Mouse (Mus musculus) limb, embryonic 13.5 days (tissue): ENCODE measurements around the gene Cldn6. TPM values are rescaled to one million over a fixed set of nuclear protein-coding genes. Genes with fewer than 3 reads are reported as not detected.

Experiments used
- ATAC-seq: fragments of 200-750 bp; cut with Nextera tagmentation; 2 replicates; pipeline ENCODE4 v1.8.0; 2017; ENCODE audit warnings: low read depth, moderate number of reproducible peaks, moderate TSS enrichment; ENCODE audit not compliant: low FRiP score
- H3K27ac ChIP-seq: fragments of 300-500 bp; sonication (generic); 2 replicates; pipeline ENCODE4 v1.5.1; 2015; ENCODE audit warnings: inconsistent platforms, mild to moderate bottlenecking, moderate library complexity
- H3K27me3 ChIP-seq: fragments of 300-500 bp; sonication (generic); 2 replicates; pipeline ENCODE4 v1.6.1; 2015; ENCODE audit warnings: mild to moderate bottlenecking, inconsistent platforms
- H3K36me3 ChIP-seq: fragments of 300-500 bp; sonication (generic); 2 replicates; pipeline ENCODE4 v1.6.1; 2015; ENCODE audit warnings: inconsistent platforms, mild to moderate bottlenecking, moderate library complexity
- H3K4me1 ChIP-seq: fragments of 300-500 bp; sonication (generic); 2 replicates; pipeline ENCODE4 v1.6.1; 2015; ENCODE audit warnings: inconsistent platforms
- H3K4me2 ChIP-seq: fragments of 300-500 bp; sonication (generic); replicated peaks from 2 replicates; pipeline ENCODE4 v1.6.1; 2015; ENCODE audit warnings: inconsistent platforms, mild to moderate bottlenecking, moderate library complexity
- H3K4me3 ChIP-seq: fragments of 300-500 bp; sonication (generic); 2 replicates; pipeline ENCODE4 v1.5.1; 2015; ENCODE audit warnings: moderate library complexity, mild to moderate bottlenecking, inconsistent platforms
- H3K9ac ChIP-seq: fragments of 300-500 bp; sonication (generic); 2 replicates; pipeline ENCODE4 v1.6.1; 2015; ENCODE audit warnings: mild to moderate bottlenecking, inconsistent platforms
- H3K9me3 ChIP-seq: fragments of 300-500 bp; sonication (generic); 2 replicates; pipeline ENCODE4 v1.6.1; 2016; ENCODE audit warnings: inconsistent platforms
- WGBS: fragments of 180-500 bp; shearing (Covaris S2); methylation state at CpG from one replicate; pipeline ENCODE4 v1.1.7; 2015; 5-methylcytosine and 5-hydroxymethylcytosine counted together
- polyA plus RNA-seq: library from polyadenylated mRNA; unstranded; fragments of >200 nt; fragmentation: Nextera tagmentation; extraction: Ambion mirVana; gene quantifications from 2 replicates; pipeline ENCODE4 v1.2.1, GENCODE M21; 2015

Cldn6 gene
- polyA plus RNA-seq, 1 experiment from 2014 or later: 19.8 TPM

DNA sequence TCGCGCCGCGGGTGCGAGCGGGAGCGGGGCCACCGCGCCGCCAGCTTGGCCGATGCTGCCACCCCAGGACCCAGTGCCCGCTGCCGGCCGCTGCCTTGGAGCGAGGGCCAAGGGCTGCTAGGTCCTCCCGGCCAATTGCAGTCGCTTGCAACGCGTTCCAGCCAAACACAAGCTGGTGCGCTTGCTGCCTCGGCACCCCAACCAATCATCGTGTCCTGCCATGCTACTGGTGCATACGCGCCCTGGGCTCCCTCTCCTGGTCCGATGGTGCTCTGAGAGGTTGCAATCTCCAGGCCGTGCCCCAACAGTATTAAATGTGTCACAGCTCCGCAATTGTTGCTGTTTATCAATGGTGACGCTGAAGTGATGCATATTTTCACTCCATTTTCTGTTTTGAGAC, 21.0 kb downstream of the Cldn6 start:
- Histone ChIP-seq H3K36me3 (no peaks in the 10 kb centered on the region), H3K4me2 (peak overlapping the region; percentile 100), H3K9me3 (no peaks in the 10 kb centered on the region), H3K9ac (peak overlapping the region; percentile 69; the same call in 1 of the 2 replicates), H3K4me3 (peak overlapping the region; percentile 64), H3K27ac (no peak overlapping the region), H3K4me1 (peaks cover 21% of the 10 kb centered on the region), H3K27me3 (peaks cover 55% of the 10 kb centered on the region)
- under 1% methylated on average over 27 of the region's 28 CpGs for WGBS
- peak; percentile 88 for ATAC-seq

DNA sequence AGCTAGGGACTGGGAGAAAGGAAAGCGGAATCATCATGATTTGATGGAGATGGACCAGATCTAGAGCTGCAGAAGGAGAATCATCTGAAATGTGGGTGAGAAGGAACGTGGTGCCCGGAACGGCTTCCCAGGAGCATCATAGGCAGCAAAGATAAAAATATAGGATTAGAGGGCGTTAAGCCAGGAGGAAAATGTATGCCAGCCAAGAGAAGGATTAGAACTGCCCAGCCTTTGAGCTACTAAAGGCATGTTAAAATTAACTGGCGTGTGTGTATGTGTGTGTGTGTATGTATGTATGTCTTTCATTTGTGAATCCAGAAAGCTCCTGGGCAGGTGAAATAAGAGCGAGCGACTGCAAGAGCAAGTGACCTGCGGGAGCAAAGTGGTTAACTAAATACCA, 24.3 kb downstream of the Cldn6 start:
- H3K4me3 ChIP-seq: no peak overlapping the region
- H3K36me3 ChIP-seq: no peaks in the 10 kb centered on the region
- H3K9ac ChIP-seq: no peak overlapping the region
- H3K9me3 ChIP-seq: no peaks in the 10 kb centered on the region
- H3K27ac ChIP-seq: no peak overlapping the region
- peaks cover 50% of the 10 kb centered on the region for H3K27me3 ChIP-seq
- ATAC-seq: no peak
- peaks cover 7% of the 10 kb centered on the region for H3K4me1 ChIP-seq
- 82% methylated on average over 9 of the region's 9 CpGs for WGBS
- H3K4me2 ChIP-seq: no peak overlapping the region

DNA sequence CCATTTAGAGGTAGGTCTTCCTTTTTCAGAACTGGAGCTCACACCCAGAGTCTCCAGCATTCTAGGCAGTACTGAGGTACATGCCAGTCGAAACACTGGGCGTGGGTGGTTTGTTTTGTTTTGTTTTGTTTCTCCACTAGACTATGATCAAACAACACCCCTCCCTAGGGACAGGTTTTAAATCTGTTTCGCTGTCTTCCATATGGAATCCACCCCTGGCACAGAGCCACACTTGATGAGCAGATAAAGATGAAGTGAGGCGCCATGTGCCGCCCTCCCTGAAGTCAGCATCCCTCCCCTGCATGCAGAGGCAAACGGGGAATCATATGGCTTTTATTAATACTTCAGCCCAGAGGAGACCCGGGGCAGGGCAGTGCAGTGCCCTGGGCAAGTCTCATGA, 25.7 kb downstream of the Cldn6 start:
- H3K36me3 ChIP-seq: no peaks in the 10 kb centered on the region
- 38% methylated on average over 7 of the region's 7 CpGs for WGBS
- H3K27ac ChIP-seq: no peak overlapping the region
- H3K4me2 ChIP-seq: no peak overlapping the region
- no peak overlapping the region for H3K9ac ChIP-seq
- no peak overlapping the region for H3K4me3 ChIP-seq
- H3K4me1 ChIP-seq: 0 out of 2 replicates have a peak, but pooled peaks cover under 1% of the 10 kb centered on the region
- ATAC-seq: no peak
- no peaks in the 10 kb centered on the region for H3K9me3 ChIP-seq
- peaks cover 37% of the 10 kb centered on the region for H3K27me3 ChIP-seq

DNA sequence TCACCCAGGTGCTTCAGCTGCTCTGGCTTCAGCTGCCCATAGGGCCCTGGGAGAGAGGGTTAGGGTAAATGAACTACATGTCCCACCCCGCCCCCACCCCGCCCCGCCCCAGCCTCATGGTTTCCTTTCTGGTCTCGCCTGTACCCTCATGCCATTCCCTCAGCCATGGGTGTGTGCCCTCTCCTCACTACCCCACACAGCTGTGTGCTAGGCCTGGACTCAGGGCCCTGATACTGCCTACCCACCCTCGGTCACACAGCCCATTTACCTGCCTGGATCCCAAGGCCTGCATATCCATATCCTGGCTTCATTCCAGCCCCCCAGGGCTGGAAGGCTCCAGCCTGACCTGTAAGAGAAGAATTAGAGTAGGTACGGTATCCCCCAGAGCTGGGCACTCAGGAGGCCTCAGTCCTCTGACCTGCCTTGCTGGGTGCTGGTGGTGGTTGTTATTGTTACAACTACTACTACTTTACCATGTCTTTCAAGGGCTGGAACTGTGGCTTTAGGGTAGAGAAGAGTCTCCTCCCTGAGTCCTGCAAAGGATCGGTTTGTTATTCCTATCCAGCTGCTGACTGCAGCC, 26.6 kb downstream of the Cldn6 start:
- H3K27ac ChIP-seq: no peak overlapping the region
- no peak overlapping the region for H3K4me2 ChIP-seq
- H3K36me3 ChIP-seq: no peaks in the 10 kb centered on the region
- WGBS: 70% methylated on average over 7 of the region's 7 CpGs
- H3K9me3 ChIP-seq: no peaks in the 10 kb centered on the region
- no peak overlapping the region for H3K4me3 ChIP-seq
- H3K4me1 ChIP-seq: no peaks in the 10 kb centered on the region
- no peak for ATAC-seq
- H3K27me3 ChIP-seq: peaks cover 31% of the 10 kb centered on the region
- no peak overlapping the region for H3K9ac ChIP-seq

DNA sequence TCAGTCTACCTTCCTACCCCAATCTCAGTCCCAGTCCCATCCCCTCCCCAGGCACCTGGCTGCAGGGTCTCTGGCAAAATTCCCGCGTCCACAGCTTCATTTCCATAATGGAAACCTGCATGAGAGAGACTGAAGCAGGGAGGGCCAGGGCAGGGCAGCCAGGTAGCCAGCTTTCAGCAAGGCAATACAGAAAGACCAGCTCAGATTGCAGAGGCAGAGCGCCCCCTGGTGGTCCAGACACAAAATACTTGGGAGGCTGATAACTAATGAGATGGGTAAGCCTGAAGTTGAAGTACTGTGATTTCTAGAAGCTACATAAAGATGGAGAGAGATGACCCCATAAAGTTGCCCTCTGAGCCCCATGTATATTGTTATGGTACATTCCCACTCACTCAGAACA, 27.2 kb downstream of the Cldn6 start:
- H3K27me3 ChIP-seq: peaks cover 25% of the 10 kb centered on the region
- H3K4me1 ChIP-seq: no peaks in the 10 kb centered on the region
- no peak overlapping the region for H3K27ac ChIP-seq
- no peaks in the 10 kb centered on the region for H3K9me3 ChIP-seq
- no peak overlapping the region for H3K4me3 ChIP-seq
- no peak overlapping the region for H3K9ac ChIP-seq
- 0 out of 2 replicates have a peak, but pooled peaks have one; percentile 62 for ATAC-seq
- WGBS: 0% methylated on average over 3 of the region's 3 CpGs
- H3K36me3 ChIP-seq: no peaks in the 10 kb centered on the region
- no peak overlapping the region for H3K4me2 ChIP-seq

DNA sequence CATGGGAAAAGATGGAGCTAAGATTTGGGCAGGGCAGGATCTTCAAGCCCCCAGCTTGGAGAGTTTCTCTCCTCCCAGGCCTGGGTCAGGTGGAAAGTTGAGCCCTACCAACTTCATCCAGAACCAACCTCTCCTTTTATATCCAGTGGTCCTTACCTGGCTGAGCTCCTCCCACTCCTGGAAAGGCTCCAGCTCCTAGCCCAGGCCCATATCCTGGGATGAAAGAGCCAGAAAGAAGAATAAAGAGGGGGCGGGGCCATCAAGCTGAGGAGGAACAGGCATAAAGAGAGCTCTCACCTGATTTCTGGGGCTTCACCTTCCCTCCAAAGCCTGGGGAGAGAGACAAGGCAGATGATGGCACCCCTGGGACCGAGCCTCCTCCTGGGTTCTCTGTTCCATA, 38.0 kb downstream of the Cldn6 start:
- Histone ChIP-seq H3K4me3 (no peak overlapping the region), H3K9ac (no peak overlapping the region), H3K4me2 (no peak overlapping the region), H3K27me3 (0 out of 2 replicates have a peak, but pooled peaks cover 3% of the 10 kb centered on the region), H3K9me3 (no peaks in the 10 kb centered on the region), H3K36me3 (no peaks in the 10 kb centered on the region), H3K27ac (no peak overlapping the region), H3K4me1 (no peaks in the 10 kb centered on the region)
- no peak for ATAC-seq
- 57% methylated on average over 2 of the region's 2 CpGs for WGBS

DNA sequence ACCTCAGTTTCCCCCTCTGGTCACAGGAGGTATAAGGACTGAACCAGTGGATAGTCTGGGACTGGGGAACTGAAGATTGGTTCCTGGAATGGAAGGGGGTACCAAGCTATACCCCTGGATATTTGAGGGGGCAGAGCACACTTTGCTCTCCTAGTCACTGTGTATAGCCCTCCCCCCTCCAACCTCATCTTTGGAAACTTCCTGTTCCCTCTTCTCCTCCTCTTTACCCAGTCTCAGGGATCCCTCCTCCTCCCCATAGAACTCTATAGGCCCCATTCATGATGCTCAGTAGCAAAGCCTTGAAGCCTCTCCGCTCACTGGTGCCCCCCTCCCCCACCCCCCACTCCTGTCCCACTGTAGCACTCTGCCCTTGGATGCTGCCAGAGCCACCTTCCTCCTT, 40.4 kb downstream of the Cldn6 start:
- Histone ChIP-seq H3K9ac (no peak overlapping the region), H3K27me3 (0 out of 2 replicates have a peak, but pooled peaks cover 3% of the 10 kb centered on the region), H3K9me3 (no peaks in the 10 kb centered on the region), H3K27ac (no peak overlapping the region), H3K4me1 (no peaks in the 10 kb centered on the region), H3K36me3 (no peaks in the 10 kb centered on the region), H3K4me3 (no peak overlapping the region), H3K4me2 (no peak overlapping the region)
- 35% methylated on average over 1 of the region's 1 CpGs for WGBS
- no peak for ATAC-seq

DNA sequence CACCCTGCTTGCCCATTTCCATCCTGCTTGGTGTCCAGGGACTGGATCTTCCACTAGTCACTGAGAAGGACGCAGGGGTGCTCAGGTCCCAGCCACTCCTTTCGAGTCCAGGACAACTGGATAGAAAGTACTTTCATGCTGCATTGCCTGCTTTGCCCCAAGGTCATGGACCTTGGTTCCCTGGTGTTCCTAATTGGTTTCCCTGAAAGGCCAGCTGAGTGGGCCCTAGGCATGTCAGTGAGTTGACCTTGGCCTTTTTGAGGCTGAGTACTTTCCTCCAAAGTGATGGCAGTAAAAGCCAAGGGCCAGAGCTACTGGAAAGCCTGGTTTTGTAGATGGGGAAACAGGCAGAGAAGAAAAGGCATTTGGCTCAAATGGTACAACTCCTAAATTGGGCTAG, 42.8 kb downstream of the Cldn6 start:
- 83% methylated on average over 2 of the region's 2 CpGs for WGBS
- H3K4me2 ChIP-seq: no peak overlapping the region
- no peak overlapping the region for H3K4me3 ChIP-seq
- 0 out of 2 replicates have a peak, but pooled peaks cover 3% of the 10 kb centered on the region for H3K27me3 ChIP-seq
- H3K36me3 ChIP-seq: no peaks in the 10 kb centered on the region
- H3K9ac ChIP-seq: no peak overlapping the region; the same call in 1 of the 2 replicates
- peaks cover 8% of the 10 kb centered on the region for H3K4me1 ChIP-seq
- no peak for ATAC-seq
- no peaks in the 10 kb centered on the region for H3K9me3 ChIP-seq
- H3K27ac ChIP-seq: no peak overlapping the region

DNA sequence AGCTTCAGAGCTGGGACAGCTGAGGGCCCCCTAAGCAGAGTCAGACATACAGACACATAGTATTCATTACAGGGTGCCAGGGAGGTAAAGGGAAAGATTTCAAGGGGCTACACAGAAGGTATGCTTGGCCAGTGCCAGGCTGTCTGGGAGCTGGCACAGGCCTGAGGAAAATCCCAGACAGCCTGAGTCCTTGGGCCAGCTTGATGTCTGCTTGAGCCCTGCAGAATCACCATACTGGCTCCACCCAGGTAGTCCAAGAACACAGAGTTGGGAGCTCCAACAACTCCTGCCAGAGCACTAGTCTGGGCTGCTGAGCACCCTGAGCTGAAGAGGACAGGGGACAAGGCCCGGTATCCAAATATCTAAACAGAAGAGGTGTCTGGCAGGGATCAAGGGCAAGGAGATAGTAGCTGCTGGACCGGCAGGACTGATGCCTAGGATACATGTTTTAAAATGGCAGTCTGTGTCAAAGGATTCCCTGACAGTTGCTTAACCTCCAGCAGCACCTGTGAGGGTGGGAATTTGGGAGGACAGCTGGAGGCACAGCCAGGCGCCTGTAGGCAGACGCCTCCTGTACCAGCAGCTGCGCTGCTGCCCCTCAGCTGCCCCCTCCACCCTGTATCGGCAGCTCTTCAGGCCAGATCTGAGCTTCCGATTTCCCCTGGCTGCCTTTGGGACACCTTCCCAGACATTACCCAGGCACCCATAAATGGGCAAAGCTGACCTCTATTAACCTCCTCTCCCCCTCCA, 43.5 kb downstream of the Cldn6 start, which contains the start of gene 1520401A03Rik:
TSS of gene 1520401A03Rik (minus strand) at position 408 of the 750 bp plus-strand sequence.
- Histone ChIP-seq H3K4me3 (no peak within 1 kb of the TSS), H3K4me2 (no peak within 1 kb of the TSS), H3K4me1 (peaks cover 15% of the 10 kb centered on the region), H3K9ac (no peak within 1 kb of the TSS; the same call in 1 of the 2 replicates), H3K27ac (no peak within 1 kb of the TSS), H3K36me3 (no peaks in the 10 kb centered on the region), H3K9me3 (no peaks in the 10 kb centered on the region), H3K27me3 (0 out of 2 replicates have a peak, but pooled peaks cover 3% of the 10 kb centered on the region)
- 64% methylated on average over 7 of the region's 7 CpGs for WGBS
- ATAC-seq: no peak

DNA sequence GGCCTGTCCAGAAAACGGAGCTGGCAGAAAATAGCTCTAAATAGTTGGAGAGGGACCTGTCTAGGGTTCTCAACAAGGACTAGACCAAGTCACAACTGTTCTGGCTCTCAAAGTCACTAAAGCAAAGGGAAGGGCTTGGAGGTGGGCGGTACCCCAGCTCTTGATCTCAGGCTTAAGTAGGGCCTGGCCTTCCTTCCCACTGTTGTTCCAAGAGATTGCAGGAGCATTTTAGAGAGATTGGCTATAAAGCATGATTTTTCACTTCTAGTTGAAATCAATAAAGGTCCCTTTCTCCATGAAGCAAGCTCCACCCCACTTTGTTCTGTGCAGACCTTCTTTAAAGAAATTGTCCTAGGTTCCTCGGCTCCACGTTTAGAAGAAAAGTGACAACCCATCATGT, 46.4 kb downstream of the Cldn6 start:
- no peak for ATAC-seq
- H3K4me3 ChIP-seq: peak overlapping the region; percentile 88
- no peaks in the 10 kb centered on the region for H3K9me3 ChIP-seq
- H3K9ac ChIP-seq: peak overlapping the region; percentile 70
- H3K27me3 ChIP-seq: 0 out of 2 replicates have a peak, but pooled peaks cover 3% of the 10 kb centered on the region
- H3K36me3 ChIP-seq: no peaks in the 10 kb centered on the region
- peaks cover 17% of the 10 kb centered on the region for H3K4me1 ChIP-seq
- H3K27ac ChIP-seq: no peak overlapping the region; the same call in 1 of the 2 replicates
- peak overlapping the region; percentile 80 for H3K4me2 ChIP-seq
- WGBS: 62% methylated on average over 4 of the region's 4 CpGs

DNA sequence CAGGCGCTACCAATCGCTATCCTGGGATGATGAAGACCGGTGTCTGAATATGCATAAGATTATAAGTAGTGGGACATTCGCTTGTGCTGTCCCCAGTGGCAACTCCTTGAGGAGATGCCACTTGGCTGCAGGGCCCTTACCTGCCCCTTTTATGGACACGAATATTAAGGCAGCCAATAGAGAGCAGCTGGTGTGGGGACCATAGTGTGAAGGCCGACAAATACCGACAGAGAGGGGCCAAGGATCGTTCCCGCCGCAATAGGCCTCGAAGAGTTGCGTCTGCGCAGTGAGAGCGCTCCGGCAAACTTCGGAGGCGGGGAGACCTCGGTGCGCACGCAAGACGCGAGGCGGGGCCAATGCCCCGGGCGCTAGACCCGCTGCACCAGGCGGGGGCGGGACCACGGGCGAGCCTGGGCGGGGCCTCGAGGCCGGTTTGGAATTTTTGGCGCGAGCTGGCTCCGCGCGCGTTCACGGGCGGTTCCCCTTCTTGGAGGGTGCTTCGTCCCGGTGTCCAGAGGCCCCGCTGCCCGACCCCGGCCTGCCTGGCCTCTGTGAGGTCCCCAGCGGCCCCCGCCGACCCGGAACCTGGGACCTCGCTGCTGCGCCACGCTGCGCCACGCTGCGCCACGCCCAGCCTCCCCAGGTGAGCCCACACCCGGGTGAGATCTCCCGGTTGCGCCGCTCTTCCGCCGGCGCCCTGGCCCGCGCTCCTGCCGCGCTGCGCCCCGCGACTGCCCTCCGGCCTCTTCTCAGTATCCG, 47.1 kb downstream of the Cldn6 start, which contains the start of gene Pkmyt1:
TSS of gene Pkmyt1 (plus strand) at position 338 of the 759 bp plus-strand sequence.
- WGBS: 2% methylated on average over 73 of the region's 73 CpGs
- no peaks in the 10 kb centered on the region for H3K9me3 ChIP-seq
- H3K27me3 ChIP-seq: no peaks in the 10 kb centered on the region
- peak within 1 kb of the TSS; percentile 80 for H3K4me2 ChIP-seq
- H3K36me3 ChIP-seq: no peaks in the 10 kb centered on the region
- peak within 1 kb of the TSS; percentile 88 for H3K4me3 ChIP-seq
- peaks cover 17% of the 10 kb centered on the region for H3K4me1 ChIP-seq
- peak; percentile 93 for ATAC-seq
- peak within 1 kb of the TSS; percentile 73; the same call in 1 of the 2 replicates for H3K27ac ChIP-seq
- peak within 1 kb of the TSS; percentile 76 for H3K9ac ChIP-seq

DNA sequence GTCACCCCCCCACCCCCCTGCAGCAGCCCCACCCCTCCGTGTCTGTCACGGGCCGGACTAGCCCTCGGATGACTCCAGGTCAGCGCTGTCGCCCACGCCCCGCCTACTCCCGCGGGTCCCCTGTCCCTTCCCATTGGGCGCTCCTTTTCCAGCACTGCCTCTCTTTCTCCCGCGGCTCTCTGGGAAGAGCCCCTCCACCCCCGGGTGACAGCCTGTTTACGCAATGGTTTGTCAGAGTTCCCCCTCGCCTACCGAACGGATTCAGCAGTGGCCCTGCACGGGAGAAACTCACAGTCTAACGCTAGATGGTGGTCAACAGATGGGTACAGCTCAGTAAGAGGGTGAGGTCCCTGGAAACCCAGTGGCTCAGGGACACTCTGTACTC, 47.7 kb downstream of the Cldn6 start:
- Histone ChIP-seq H3K36me3 (no peaks in the 10 kb centered on the region), H3K4me2 (peak overlapping the region; percentile 80), H3K27ac (peak overlapping the region; percentile 73; the same call in 1 of the 2 replicates), H3K9me3 (no peaks in the 10 kb centered on the region), H3K27me3 (no peaks in the 10 kb centered on the region), H3K4me3 (peak overlapping the region; percentile 88), H3K4me1 (peaks cover 17% of the 10 kb centered on the region), H3K9ac (peak overlapping the region; percentile 76)
- WGBS: under 1% methylated on average over 20 of the region's 20 CpGs
- ATAC-seq: peak; percentile 77
